Mouse (Mus musculus): ENCODE measurements around the gene Msl1. TPM values are rescaled to one million over a fixed set of nuclear protein-coding genes. Genes with fewer than 3 reads are reported as not detected.

The Msl1 gene
- polyA plus RNA-seq, 1 experiment from 2014 or later: 22.3 TPM

DNA sequence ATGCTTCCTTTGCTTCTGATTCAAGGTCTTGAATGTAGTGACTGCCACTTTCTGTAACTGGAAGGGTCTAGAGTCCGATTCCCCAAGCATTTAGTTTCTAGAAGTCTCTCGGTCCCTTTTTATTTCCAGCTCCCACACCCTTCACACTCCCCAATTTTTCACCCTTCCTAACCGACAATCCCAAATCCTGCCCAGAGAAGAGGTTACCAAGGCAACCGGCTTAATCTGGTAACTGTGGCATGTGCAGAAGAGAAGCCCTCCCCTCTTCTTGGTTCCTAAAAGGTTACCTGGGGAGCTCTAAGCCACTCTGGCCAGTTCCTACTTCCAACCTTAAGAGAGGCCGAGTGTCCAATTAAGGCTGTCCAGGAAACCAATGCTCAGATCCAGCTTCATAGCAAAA lies 40.0 kb downstream of the Msl1 start:
- H3K9me3 ChIP-seq (ENCODE audit: control insufficient read depth, low read depth, low read length): no peaks in the 10 kb centered on the region
- no peak for ATAC-seq (ENCODE audit: insufficient number of reproducible peaks, insufficient read depth, low FRiP score, low read depth)
- peaks cover 18% of the 10 kb centered on the region for H3K4me1 ChIP-seq (ENCODE audit: control insufficient read depth, insufficient read depth, low read length)
- H3K36me3 ChIP-seq (ENCODE audit: control insufficient read depth, insufficient read depth, low read length): peaks cover 30% of the 10 kb centered on the region
- no peak overlapping the region for H3K9ac ChIP-seq (replicated peaks; ENCODE audit: low read depth, low read length)
- H3K4me2 ChIP-seq (replicated peaks; ENCODE audit: low read depth, low read length): no peak overlapping the region
- no peak overlapping the region for H3K4me3 ChIP-seq (ENCODE audit: low read depth, low read length)
- WGBS: 54% methylated on average over 5 of the region's 5 CpGs
- H3K27me3 ChIP-seq (ENCODE audit: control insufficient read depth, insufficient read depth, low read length): peaks cover 4% of the 10 kb centered on the region; the same call in 1 of the 2 replicates
- H3K27ac ChIP-seq (ENCODE audit: low read length): no peak overlapping the region

DNA sequence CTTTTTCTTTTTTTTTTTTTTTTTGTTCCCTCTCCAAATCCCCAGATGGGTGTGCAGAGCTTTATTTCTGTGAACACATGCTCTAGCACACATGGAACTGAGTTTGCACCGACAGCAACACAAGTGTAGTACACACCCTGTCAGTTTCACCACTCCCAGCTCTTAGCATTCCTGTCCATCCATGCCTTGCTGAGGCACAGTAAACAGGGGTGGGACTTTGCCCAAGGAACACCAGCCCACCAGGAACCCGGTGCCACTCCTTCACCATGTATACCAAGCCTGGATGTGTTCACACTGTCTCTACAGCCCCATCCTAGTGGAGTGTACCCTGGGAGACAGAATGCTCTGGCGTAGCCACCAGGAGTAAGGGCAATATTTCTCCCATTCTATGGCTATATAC lies 40.4 kb downstream of the Msl1 start:
- H3K9me3 ChIP-seq (ENCODE audit: control insufficient read depth, low read depth, low read length): no peaks in the 10 kb centered on the region
- no peak overlapping the region for H3K27ac ChIP-seq (ENCODE audit: low read length)
- H3K4me3 ChIP-seq (ENCODE audit: low read depth, low read length): no peak overlapping the region
- peaks cover 4% of the 10 kb centered on the region; the same call in 1 of the 2 replicates for H3K27me3 ChIP-seq (ENCODE audit: control insufficient read depth, insufficient read depth, low read length)
- H3K36me3 ChIP-seq (ENCODE audit: control insufficient read depth, insufficient read depth, low read length): peaks cover 30% of the 10 kb centered on the region
- ATAC-seq (ENCODE audit: insufficient number of reproducible peaks, insufficient read depth, low FRiP score, low read depth): no peak
- 48% methylated on average over 3 of the region's 3 CpGs for WGBS
- no peak overlapping the region for H3K9ac ChIP-seq (replicated peaks; ENCODE audit: low read depth, low read length)
- H3K4me2 ChIP-seq (replicated peaks; ENCODE audit: low read depth, low read length): no peak overlapping the region
- H3K4me1 ChIP-seq (ENCODE audit: control insufficient read depth, insufficient read depth, low read length): peaks cover 18% of the 10 kb centered on the region

DNA sequence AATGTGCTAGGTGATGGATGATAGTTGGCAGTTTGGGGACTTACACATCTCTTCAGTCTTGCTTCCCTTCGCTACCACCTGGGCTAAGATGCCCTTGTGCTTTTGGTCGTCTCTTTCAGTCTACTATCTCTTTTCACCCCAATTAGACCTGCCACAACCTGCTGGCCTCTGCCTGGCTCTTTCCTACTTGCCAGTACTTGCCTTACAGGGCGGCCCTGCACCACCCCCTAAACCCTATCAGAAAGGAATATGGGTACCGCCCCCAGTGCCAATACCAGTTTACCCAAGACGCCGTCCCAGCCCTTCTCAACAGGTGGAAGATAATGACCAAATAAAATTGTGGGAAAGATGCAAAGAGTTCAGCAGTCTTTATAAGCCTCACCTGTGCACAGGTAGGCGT lies 40.8 kb downstream of the Msl1 start:
- ATAC-seq (ENCODE audit: insufficient number of reproducible peaks, insufficient read depth, low FRiP score, low read depth): peak; percentile 9; the same call in 1 of the 2 replicates
- peaks cover 28% of the 10 kb centered on the region for H3K36me3 ChIP-seq (ENCODE audit: control insufficient read depth, insufficient read depth, low read length)
- H3K27ac ChIP-seq (ENCODE audit: low read length): peak overlapping the region; percentile 39; the same call in 1 of the 2 replicates
- H3K4me2 ChIP-seq (replicated peaks; ENCODE audit: low read depth, low read length): peak overlapping the region; percentile 92
- H3K27me3 ChIP-seq (ENCODE audit: control insufficient read depth, insufficient read depth, low read length): peaks cover 4% of the 10 kb centered on the region; the same call in 1 of the 2 replicates
- H3K4me3 ChIP-seq (ENCODE audit: low read depth, low read length): peak overlapping the region; percentile 49
- no peaks in the 10 kb centered on the region for H3K9me3 ChIP-seq (ENCODE audit: control insufficient read depth, low read depth, low read length)
- 23% methylated on average over 7 of the region's 7 CpGs for WGBS
- peaks cover 18% of the 10 kb centered on the region for H3K4me1 ChIP-seq (ENCODE audit: control insufficient read depth, insufficient read depth, low read length)
- H3K9ac ChIP-seq (replicated peaks; ENCODE audit: low read depth, low read length): peak overlapping the region; percentile 65; the same call in 1 of the 2 replicates

DNA sequence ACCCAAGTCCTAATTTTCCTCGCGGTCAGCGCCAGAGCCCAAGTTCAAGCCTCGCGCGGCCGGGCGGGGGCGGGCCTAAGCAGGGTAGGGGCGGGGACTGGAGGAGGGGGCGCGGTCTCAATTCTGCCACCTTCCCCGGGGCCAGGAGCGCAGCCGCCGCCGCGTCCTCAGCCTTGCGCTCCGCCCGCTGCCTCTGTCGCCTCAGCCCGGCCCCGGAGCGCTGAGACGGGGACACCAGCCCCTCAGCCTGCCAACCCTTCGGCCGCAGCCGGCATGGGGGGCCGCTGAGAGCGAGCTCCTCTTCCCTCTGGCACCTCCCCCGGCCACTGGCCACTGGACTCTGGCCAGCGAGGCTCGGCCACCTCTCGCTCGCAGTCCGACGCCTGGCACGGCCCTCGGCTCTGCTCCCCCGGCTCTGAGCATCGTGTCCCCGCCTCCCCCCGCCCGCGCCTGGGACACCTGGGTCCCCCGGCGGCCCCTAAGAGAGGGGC lies 41.4 kb downstream of the Msl1 start, which contains the start of gene Rapgefl1:
Rapgefl1 (plus strand) TSS at position 135 of the 491 bp plus-strand sequence.
- Histone ChIP-seq H3K4me3 (ENCODE audit: low read depth, low read length) (peak within 1 kb of the TSS; percentile 49), H3K27me3 (ENCODE audit: control insufficient read depth, insufficient read depth, low read length) (peaks cover 4% of the 10 kb centered on the region; the same call in 1 of the 2 replicates), H3K27ac (ENCODE audit: low read length) (peak within 1 kb of the TSS; percentile 39; the same call in 1 of the 2 replicates), H3K9me3 (ENCODE audit: control insufficient read depth, low read depth, low read length) (no peaks in the 10 kb centered on the region), H3K4me2 (replicated peaks; ENCODE audit: low read depth, low read length) (peak within 1 kb of the TSS; percentile 92), H3K9ac (replicated peaks; ENCODE audit: low read depth, low read length) (peak within 1 kb of the TSS; percentile 65), H3K4me1 (ENCODE audit: control insufficient read depth, insufficient read depth, low read length) (peaks cover 18% of the 10 kb centered on the region), H3K36me3 (ENCODE audit: control insufficient read depth, insufficient read depth, low read length) (peaks cover 22% of the 10 kb centered on the region)
- ATAC-seq (ENCODE audit: insufficient number of reproducible peaks, insufficient read depth, low FRiP score, low read depth): peak; percentile 83
- WGBS: 0% methylated on average over 42 of the region's 48 CpGs

DNA sequence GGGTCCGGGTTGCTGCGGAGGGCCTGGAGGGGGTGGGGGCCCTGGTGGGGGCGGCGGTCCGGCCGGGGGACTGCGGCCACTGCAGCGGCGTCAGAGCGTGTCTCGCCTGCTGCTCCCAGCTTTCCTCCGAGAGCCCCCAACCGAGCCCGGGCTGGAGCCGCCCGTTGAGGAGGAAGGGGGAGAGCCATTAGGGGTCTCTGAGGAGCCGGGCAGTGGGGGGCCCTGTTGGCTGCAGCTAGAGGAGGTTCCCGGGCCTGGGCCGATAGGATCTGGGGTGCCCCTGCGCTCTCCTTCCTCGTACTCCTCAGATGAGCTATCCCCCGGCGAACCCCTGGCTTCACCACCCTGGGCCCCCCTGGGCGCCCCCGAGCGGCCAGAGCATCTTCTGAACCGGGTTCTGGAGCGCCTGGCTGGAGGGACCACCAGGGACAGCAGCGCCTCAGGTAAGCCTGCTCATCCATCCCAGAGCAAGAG lies 42.0 kb downstream of the Msl1 start:
- WGBS: 1% methylated on average over 29 of the region's 29 CpGs
- peak; percentile 37; the same call in 1 of the 2 replicates for ATAC-seq (ENCODE audit: insufficient number of reproducible peaks, insufficient read depth, low FRiP score, low read depth)
- Histone ChIP-seq H3K4me1 (ENCODE audit: control insufficient read depth, insufficient read depth, low read length) (peaks cover 18% of the 10 kb centered on the region), H3K4me3 (ENCODE audit: low read depth, low read length) (peak overlapping the region; percentile 49), H3K36me3 (ENCODE audit: control insufficient read depth, insufficient read depth, low read length) (peaks cover 17% of the 10 kb centered on the region), H3K4me2 (replicated peaks; ENCODE audit: low read depth, low read length) (peak overlapping the region; percentile 92), H3K9ac (replicated peaks; ENCODE audit: low read depth, low read length) (peak overlapping the region; percentile 65), H3K27ac (ENCODE audit: low read length) (no peak overlapping the region), H3K9me3 (ENCODE audit: control insufficient read depth, low read depth, low read length) (no peaks in the 10 kb centered on the region), H3K27me3 (ENCODE audit: control insufficient read depth, insufficient read depth, low read length) (peaks cover 4% of the 10 kb centered on the region; the same call in 1 of the 2 replicates)

DNA sequence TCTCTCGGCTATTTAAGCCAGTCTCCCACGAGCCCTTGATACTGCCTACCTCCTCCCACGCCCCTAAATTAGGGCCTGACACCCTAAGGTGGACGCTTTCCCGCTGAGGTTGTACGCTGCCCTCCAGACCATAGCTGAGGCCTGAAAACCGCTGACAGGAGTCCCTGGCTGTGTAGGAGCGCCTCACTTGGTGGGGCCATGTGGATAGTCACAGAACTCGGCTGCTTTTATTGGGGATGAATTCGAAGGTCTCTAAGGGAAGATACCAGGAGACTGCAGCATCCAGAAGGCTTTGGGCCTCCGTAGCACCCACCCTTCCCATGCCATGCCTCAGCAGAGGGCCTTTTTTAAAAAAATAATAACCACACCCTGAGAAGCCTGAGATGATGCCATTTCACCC lies 42.6 kb downstream of the Msl1 start:
- peaks cover 4% of the 10 kb centered on the region; the same call in 1 of the 2 replicates for H3K27me3 ChIP-seq (ENCODE audit: control insufficient read depth, insufficient read depth, low read length)
- peaks cover 10% of the 10 kb centered on the region for H3K36me3 ChIP-seq (ENCODE audit: control insufficient read depth, insufficient read depth, low read length)
- no peaks in the 10 kb centered on the region for H3K9me3 ChIP-seq (ENCODE audit: control insufficient read depth, low read depth, low read length)
- H3K4me1 ChIP-seq (ENCODE audit: control insufficient read depth, insufficient read depth, low read length): peaks cover 18% of the 10 kb centered on the region
- 53% methylated on average over 11 of the region's 11 CpGs for WGBS
- peak overlapping the region; percentile 49 for H3K4me3 ChIP-seq (ENCODE audit: low read depth, low read length)
- 0 out of 2 replicates have a peak overlapping the region, but pooled peaks have one; percentile 65 for H3K9ac ChIP-seq (replicated peaks; ENCODE audit: low read depth, low read length)
- H3K27ac ChIP-seq (ENCODE audit: low read length): no peak overlapping the region
- no peak for ATAC-seq (ENCODE audit: insufficient number of reproducible peaks, insufficient read depth, low FRiP score, low read depth)
- H3K4me2 ChIP-seq (replicated peaks; ENCODE audit: low read depth, low read length): peak overlapping the region; percentile 92

DNA sequence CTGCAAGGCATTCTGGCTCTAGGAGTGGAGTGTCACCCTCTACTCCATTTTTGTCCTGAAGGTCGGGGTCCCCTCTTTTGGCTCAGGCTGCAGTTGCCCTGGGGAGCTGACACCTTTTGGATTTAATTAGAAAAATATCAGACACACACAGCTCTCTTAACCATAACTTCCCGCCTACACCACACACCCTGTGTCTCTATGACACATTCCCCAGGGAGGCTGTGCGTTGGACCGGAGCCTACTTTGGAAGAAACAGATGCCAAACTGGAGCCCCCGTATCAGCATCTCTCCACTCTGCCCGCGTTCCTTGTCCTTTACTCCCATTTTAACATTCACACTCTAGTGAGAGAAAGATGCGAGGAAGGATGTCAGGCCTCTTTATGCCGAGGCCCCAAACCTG lies 43.2 kb downstream of the Msl1 start:
- WGBS: 80% methylated on average over 9 of the region's 9 CpGs
- Histone ChIP-seq H3K27ac (ENCODE audit: low read length) (no peak overlapping the region), H3K9ac (replicated peaks; ENCODE audit: low read depth, low read length) (no peak overlapping the region), H3K4me1 (ENCODE audit: control insufficient read depth, insufficient read depth, low read length) (peaks cover 18% of the 10 kb centered on the region), H3K36me3 (ENCODE audit: control insufficient read depth, insufficient read depth, low read length) (peaks cover 5% of the 10 kb centered on the region), H3K9me3 (ENCODE audit: control insufficient read depth, low read depth, low read length) (no peaks in the 10 kb centered on the region), H3K4me3 (ENCODE audit: low read depth, low read length) (no peak overlapping the region), H3K27me3 (ENCODE audit: control insufficient read depth, insufficient read depth, low read length) (peaks cover 4% of the 10 kb centered on the region; the same call in 1 of the 2 replicates), H3K4me2 (replicated peaks; ENCODE audit: low read depth, low read length) (no peak overlapping the region)
- ATAC-seq (ENCODE audit: insufficient number of reproducible peaks, insufficient read depth, low FRiP score, low read depth): no peak

DNA sequence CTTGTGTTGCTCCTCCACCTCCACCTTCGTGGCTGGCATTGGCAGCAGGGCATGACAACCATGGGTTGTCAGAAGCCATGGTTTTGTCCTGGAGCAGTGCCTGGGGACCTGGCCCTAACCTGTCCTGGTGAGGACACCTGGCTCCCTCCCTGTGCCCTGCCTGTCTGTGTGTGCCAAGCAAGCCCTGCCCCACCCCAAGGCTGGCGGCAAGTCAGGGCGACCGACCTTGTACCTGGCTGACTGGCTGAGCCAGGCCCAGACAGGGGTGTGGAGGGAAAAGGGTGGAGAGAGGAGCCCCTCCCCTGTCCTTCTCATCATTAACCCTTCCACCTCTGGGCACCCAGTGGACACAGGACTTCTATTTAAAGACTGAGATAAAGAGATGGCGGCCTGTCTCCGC lies 44.1 kb downstream of the Msl1 start:
- peak; percentile 59; the same call in 1 of the 2 replicates for ATAC-seq (ENCODE audit: insufficient number of reproducible peaks, insufficient read depth, low FRiP score, low read depth)
- H3K36me3 ChIP-seq (ENCODE audit: control insufficient read depth, insufficient read depth, low read length): no peaks in the 10 kb centered on the region; the same call in 1 of the 2 replicates
- no peak overlapping the region for H3K9ac ChIP-seq (replicated peaks; ENCODE audit: low read depth, low read length)
- H3K27ac ChIP-seq (ENCODE audit: low read length): no peak overlapping the region; the same call in 1 of the 2 replicates
- H3K4me3 ChIP-seq (ENCODE audit: low read depth, low read length): no peak overlapping the region
- H3K27me3 ChIP-seq (ENCODE audit: control insufficient read depth, insufficient read depth, low read length): peaks cover 4% of the 10 kb centered on the region; the same call in 1 of the 2 replicates
- no peaks in the 10 kb centered on the region for H3K9me3 ChIP-seq (ENCODE audit: control insufficient read depth, low read depth, low read length)
- peaks cover 18% of the 10 kb centered on the region for H3K4me1 ChIP-seq (ENCODE audit: control insufficient read depth, insufficient read depth, low read length)
- no peak overlapping the region; the same call in 1 of the 2 replicates for H3K4me2 ChIP-seq (replicated peaks; ENCODE audit: low read depth, low read length)
- 40% methylated on average over 6 of the region's 6 CpGs for whole genome bisulfite sequencing
